Mouse (Mus musculus): ENCODE results near the gene Cdc42ep3. TPM values are rescaled to one million over a fixed set of nuclear protein-coding genes. Genes with fewer than 3 reads are reported as not detected.
A peak's percentile ranks its signal among the peaks of the same experiment; 100 is the strongest.

Cdc42ep3 gene
- polyA plus RNA-seq, 1 experiment from 2014 or later, result 58.4 TPM

GRCm38 (mm10) chr17:79342639-79343333 is 12.1 kb downstream of the Cdc42ep3 start:
- Histone ChIP-seq H3K9ac (peak overlapping the region; percentile 48), H3K4me2 (peak overlapping the region; percentile 53), H3K36me3 (peaks cover 84% of the 10 kb centered on the region)

GRCm38 (mm10) chr17:79341946-79342470 is 12.9 kb downstream of the Cdc42ep3 start:
- H3K4me2 ChIP-seq, result no peak overlapping the region
- H3K36me3 ChIP-seq, result peaks cover 84% of the 10 kb centered on the region
- H3K27ac ChIP-seq, result no peak overlapping the region
- H3K9me3 ChIP-seq (replicated peaks), result no peaks in the 10 kb centered on the region
- DNase-seq (no peak), ATAC-seq (ENCODE audit: low read depth) (no peak)
- H3K4me3 ChIP-seq (replicated peaks), result no peak overlapping the region
- H3K27me3 ChIP-seq, result no peaks in the 10 kb centered on the region
- H3K4me1 ChIP-seq (replicated peaks), result peaks cover 87% of the 10 kb centered on the region
- H3K9ac ChIP-seq, result peak overlapping the region; percentile 48; the same call in 1 of the 2 replicates
- 59% methylated on average over 7 of the region's 7 CpGs for WGBS (ENCODE audit: insufficient replicate concordance)

More at GRCm38 (mm10) chr17:79342639-79343333, 12.1 kb downstream of the Cdc42ep3 start:
- Histone ChIP-seq H3K27ac (peak overlapping the region; percentile 48), H3K4me1 (replicated peaks) (peaks cover 93% of the 10 kb centered on the region), H3K27me3 (no peaks in the 10 kb centered on the region), H3K9me3 (replicated peaks) (no peaks in the 10 kb centered on the region), H3K4me3 (replicated peaks) (peak overlapping the region; percentile 23)
- no peak for DNase-seq
- 69% methylated on average over 3 of the region's 3 CpGs for WGBS (ENCODE audit: insufficient replicate concordance)
- peak; percentile 8; the same call in 1 of the 2 replicates for ATAC-seq (ENCODE audit: low read depth)

GRCm38 (mm10) chr17:79337494-79337893 is 17.4 kb downstream of the Cdc42ep3 start:
- H3K9ac ChIP-seq, result no peak overlapping the region
- H3K4me1 ChIP-seq (replicated peaks), result peaks cover 75% of the 10 kb centered on the region
- WGBS (ENCODE audit: insufficient replicate concordance), result 89% methylated on average over 3 of the region's 3 CpGs
- H3K36me3 ChIP-seq, result peaks cover 95% of the 10 kb centered on the region
- no peaks in the 10 kb centered on the region for H3K27me3 ChIP-seq
- ATAC-seq (ENCODE audit: low read depth), result no peak
- H3K27ac ChIP-seq, result no peak overlapping the region; the same call in 1 of the 2 replicates
- no peak for DNase-seq
- no peak overlapping the region for H3K4me2 ChIP-seq
- H3K4me3 ChIP-seq (replicated peaks), result no peak overlapping the region
- no peaks in the 10 kb centered on the region for H3K9me3 ChIP-seq (replicated peaks)

GRCm38 (mm10) chr17:79334701-79335100 is 20.2 kb downstream of the Cdc42ep3 start:
- 89% methylated on average over 11 of the region's 11 CpGs for WGBS (ENCODE audit: insufficient replicate concordance)
- no peak overlapping the region for H3K4me3 ChIP-seq (replicated peaks)
- no peak for ATAC-seq (ENCODE audit: low read depth)
- H3K4me2 ChIP-seq, result no peak overlapping the region
- H3K27ac ChIP-seq, result no peak overlapping the region
- H3K36me3 ChIP-seq, result peaks cover 91% of the 10 kb centered on the region
- DNase-seq, result no peak
- H3K9ac ChIP-seq, result no peak overlapping the region
- peaks cover 53% of the 10 kb centered on the region for H3K4me1 ChIP-seq (replicated peaks)
- H3K27me3 ChIP-seq, result no peaks in the 10 kb centered on the region
- no peaks in the 10 kb centered on the region for H3K9me3 ChIP-seq (replicated peaks)

GRCm38 (mm10) chr17:79333650-79334049 is 21.2 kb downstream of the Cdc42ep3 start:
- Histone ChIP-seq H3K36me3 (peaks cover 80% of the 10 kb centered on the region), H3K9ac (no peak overlapping the region), H3K4me2 (no peak overlapping the region), H3K27ac (no peak overlapping the region), H3K27me3 (no peaks in the 10 kb centered on the region), H3K4me1 (replicated peaks) (peaks cover 43% of the 10 kb centered on the region), H3K4me3 (replicated peaks) (no peak overlapping the region), H3K9me3 (replicated peaks) (no peaks in the 10 kb centered on the region)
- ATAC-seq (ENCODE audit: low read depth) (peak; percentile 70; the same call in 1 of the 2 replicates), DNase-seq (no peak)
- WGBS (ENCODE audit: insufficient replicate concordance), result 63% methylated on average over 9 of the region's 9 CpGs

GRCm38 (mm10) chr17:79332864-79333263 is 22.0 kb downstream of the Cdc42ep3 start:
- Histone ChIP-seq H3K9me3 (replicated peaks) (no peaks in the 10 kb centered on the region), H3K36me3 (peaks cover 72% of the 10 kb centered on the region), H3K4me2 (no peak overlapping the region), H3K9ac (no peak overlapping the region), H3K4me1 (replicated peaks) (peaks cover 36% of the 10 kb centered on the region), H3K27me3 (no peaks in the 10 kb centered on the region), H3K27ac (no peak overlapping the region), H3K4me3 (replicated peaks) (no peak overlapping the region)
- DNase-seq (no peak), ATAC-seq (ENCODE audit: low read depth) (no peak)
- WGBS (ENCODE audit: insufficient replicate concordance), result 65% methylated on average over 3 of the region's 3 CpGs

- ATAC-seq (ENCODE audit: low read depth), result no peak
- DNase-seq, result no peak
- Histone ChIP-seq H3K4me2 (no peak overlapping the region), H3K27ac (no peak overlapping the region), H3K4me1 (replicated peaks) (peaks cover 26% of the 10 kb centered on the region), H3K9me3 (replicated peaks) (no peaks in the 10 kb centered on the region), H3K4me3 (replicated peaks) (no peak overlapping the region), H3K36me3 (peaks cover 48% of the 10 kb centered on the region), H3K27me3 (no peaks in the 10 kb centered on the region), H3K9ac (no peak overlapping the region)
- 94% methylated on average over 2 of the region's 2 CpGs for WGBS (ENCODE audit: insufficient replicate concordance)
Observed at GRCm38 (mm10) chr17:79330397-79330796, 24.5 kb downstream of the Cdc42ep3 start.

GRCm38 (mm10) chr17:79326868-79327376 is 28.0 kb downstream of the Cdc42ep3 start:
- no peak for ATAC-seq (ENCODE audit: low read depth)
- no peak overlapping the region for H3K4me3 ChIP-seq (replicated peaks)

GRCm38 (mm10) chr17:79317085-79317751 is 37.7 kb downstream of the Cdc42ep3 start:
- DNase-seq (no peak), ATAC-seq (ENCODE audit: low read depth) (no peak)
- Histone ChIP-seq H3K4me1 (replicated peaks) (no peaks in the 10 kb centered on the region), H3K9ac (no peak overlapping the region), H3K4me3 (replicated peaks) (no peak overlapping the region), H3K36me3 (no peaks in the 10 kb centered on the region), H3K4me2 (no peak overlapping the region), H3K27me3 (no peaks in the 10 kb centered on the region), H3K27ac (no peak overlapping the region), H3K9me3 (replicated peaks) (no peaks in the 10 kb centered on the region)
- WGBS (ENCODE audit: insufficient replicate concordance), result 63% methylated on average over 12 of the region's 12 CpGs

More at GRCm38 (mm10) chr17:79326868-79327376, 28.0 kb downstream of the Cdc42ep3 start:
- Histone ChIP-seq H3K9ac (no peak overlapping the region), H3K4me2 (no peak overlapping the region), H3K27ac (no peak overlapping the region), H3K4me1 (replicated peaks) (no peaks in the 10 kb centered on the region), H3K36me3 (peaks cover 15% of the 10 kb centered on the region; the same call in 1 of the 2 replicates), H3K9me3 (replicated peaks) (no peaks in the 10 kb centered on the region), H3K27me3 (no peaks in the 10 kb centered on the region)
- DNase-seq, result no peak
- 69% methylated on average over 4 of the region's 4 CpGs for WGBS (ENCODE audit: insufficient replicate concordance)

- DNase-seq (no peak), ATAC-seq (ENCODE audit: low read depth) (no peak)
- no peak overlapping the region for H3K4me3 ChIP-seq (replicated peaks)
- H3K27me3 ChIP-seq, result no peaks in the 10 kb centered on the region
- no peak overlapping the region for H3K27ac ChIP-seq
- no peaks in the 10 kb centered on the region for H3K9me3 ChIP-seq (replicated peaks)
- 67% methylated on average over 4 of the region's 4 CpGs for WGBS (ENCODE audit: insufficient replicate concordance)
- H3K36me3 ChIP-seq, result no peaks in the 10 kb centered on the region
- no peaks in the 10 kb centered on the region for H3K4me1 ChIP-seq (replicated peaks)
- H3K9ac ChIP-seq, result no peak overlapping the region
- no peak overlapping the region for H3K4me2 ChIP-seq
Observed at GRCm38 (mm10) chr17:79315415-79316094, 39.3 kb downstream of the Cdc42ep3 start.

GRCm38 (mm10) chr17:79310465-79310864 is 44.4 kb downstream of the Cdc42ep3 start:
- DNase-seq, result no peak
- H3K27me3 ChIP-seq, result no peaks in the 10 kb centered on the region
- H3K36me3 ChIP-seq, result no peaks in the 10 kb centered on the region
- no peak overlapping the region for H3K4me2 ChIP-seq
- no peak overlapping the region for H3K9ac ChIP-seq
- ATAC-seq (ENCODE audit: low read depth), result no peak
- H3K4me3 ChIP-seq (replicated peaks), result no peak overlapping the region
- H3K27ac ChIP-seq, result no peak overlapping the region
- H3K9me3 ChIP-seq (replicated peaks), result no peaks in the 10 kb centered on the region
- no peaks in the 10 kb centered on the region for H3K4me1 ChIP-seq (replicated peaks)
- 53% methylated on average over 1 of the region's 1 CpGs for WGBS (ENCODE audit: insufficient replicate concordance)

Measured in liver, embryonic 13.5 days (tissue).